Mouse (Mus musculus) lung, embryonic 15.5 days (tissue): ENCODE measurements at regions not wholly inside any gene's neighbourhood (a gene's known extent, or its start where the extent isn't known, plus 50 kb on each side); places are given as distances from the start of the nearest gene placed in this dataset.
A peak's percentile ranks its signal among the peaks of the same experiment; 100 is the strongest.

ENCODE experiments used
- ATAC-seq: fragments of 200-750 bp; cut with Nextera tagmentation; 2 replicates; pipeline ENCODE4 v1.8.0; 2017; ENCODE audit warnings: moderate number of reproducible peaks, borderline replicate concordance; ENCODE audit not compliant: low FRiP score, low TSS enrichment; ENCODE audit errors: extremely low read depth
- H3K27ac ChIP-seq: fragments of 300-500 bp; sonication (generic); 2 replicates; pipeline ENCODE4 v1.5.1; 2015; ENCODE audit warnings: moderate library complexity, mild to moderate bottlenecking, inconsistent platforms
- H3K27me3 ChIP-seq: fragments of 300-500 bp; sonication (generic); 2 replicates; pipeline ENCODE4 v1.6.1; 2015; ENCODE audit warnings: inconsistent platforms
- H3K36me3 ChIP-seq: fragments of 300-500 bp; sonication (generic); 2 replicates; pipeline ENCODE4 v1.6.1; 2015; ENCODE audit warnings: inconsistent platforms
- H3K4me1 ChIP-seq: fragments of 300-500 bp; sonication (generic); 2 replicates; pipeline ENCODE4 v1.6.1; 2015; ENCODE audit warnings: inconsistent platforms
- H3K4me2 ChIP-seq: fragments of 300-500 bp; sonication (generic); 2 replicates; pipeline ENCODE4 v1.6.1; 2015; ENCODE audit warnings: inconsistent platforms, mild to moderate bottlenecking, moderate library complexity
- H3K4me3 ChIP-seq: fragments of 300-500 bp; sonication (generic); 2 replicates; pipeline ENCODE4 v1.5.1; 2015; ENCODE audit warnings: mild to moderate bottlenecking, inconsistent platforms
- H3K9ac ChIP-seq: fragments of 300-500 bp; sonication (generic); 2 replicates; pipeline ENCODE4 v1.6.1; 2015; ENCODE audit warnings: inconsistent platforms
- H3K9me3 ChIP-seq: fragments of 300-500 bp; sonication (generic); 2 replicates; pipeline ENCODE4 v1.6.1; 2016; ENCODE audit warnings: inconsistent platforms
- WGBS: fragments of 180-500 bp; shearing (Covaris S2); methylation state at CpG from one replicate; pipeline ENCODE4 v1.1.7; 2015; 5-methylcytosine and 5-hydroxymethylcytosine counted together

DNA sequence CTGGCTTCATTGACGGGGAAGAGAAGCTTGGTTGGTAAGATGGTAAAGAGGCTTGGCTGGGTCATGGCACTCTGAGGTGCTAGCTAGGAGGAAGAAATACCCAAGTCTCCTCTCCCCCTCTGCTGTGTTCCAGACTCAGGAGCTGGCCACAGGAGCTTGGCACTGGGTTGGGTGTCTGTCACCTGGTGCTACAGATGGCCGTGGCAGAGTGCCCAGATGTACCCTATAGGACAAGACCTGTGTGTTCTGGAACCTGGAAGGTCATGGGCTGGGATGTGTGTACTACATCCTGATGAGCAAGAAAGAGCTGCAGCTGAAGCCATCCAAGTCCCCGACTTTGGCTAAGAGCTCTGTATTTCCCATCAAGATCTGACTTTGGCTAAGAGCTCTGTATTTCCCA lies 72.4 kb downstream of the Nupl2 start:
- WGBS: 68% methylated on average over 3 of the region's 3 CpGs

DNA sequence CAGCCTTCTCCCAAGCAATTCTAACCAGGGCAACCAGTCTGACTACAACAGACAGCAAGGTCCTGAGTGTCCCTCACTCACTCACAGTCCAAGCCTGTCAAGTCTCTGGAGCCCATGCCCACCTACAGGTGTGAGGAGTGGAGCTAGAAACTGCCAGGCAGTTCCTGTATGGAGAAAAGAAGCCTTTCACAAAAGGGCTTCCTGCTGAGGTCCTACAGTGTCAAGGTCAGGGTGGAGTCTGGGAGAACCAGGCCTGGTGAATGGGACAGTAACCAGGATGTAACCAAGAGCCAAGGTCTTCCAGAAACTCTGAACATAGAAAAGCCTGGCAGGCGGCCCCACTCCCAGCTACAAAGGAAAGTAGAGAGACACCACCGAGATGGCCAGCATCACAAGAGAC lies 74.2 kb downstream of the Nupl2 start:
- 63% methylated on average over 2 of the region's 2 CpGs for WGBS
- no peak overlapping the region for H3K4me3 ChIP-seq
- H3K4me1 ChIP-seq: no peaks in the 10 kb centered on the region
- no peaks in the 10 kb centered on the region for H3K27me3 ChIP-seq
- no peak overlapping the region for H3K4me2 ChIP-seq
- no peak overlapping the region for H3K27ac ChIP-seq
- ATAC-seq: no peak
- no peaks in the 10 kb centered on the region for H3K9me3 ChIP-seq
- no peaks in the 10 kb centered on the region for H3K36me3 ChIP-seq
- no peak overlapping the region for H3K9ac ChIP-seq

More for the DNA sequence above, 72.4 kb downstream of the Nupl2 start:
- H3K4me2 ChIP-seq: no peak overlapping the region
- no peaks in the 10 kb centered on the region for H3K9me3 ChIP-seq
- no peaks in the 10 kb centered on the region for H3K36me3 ChIP-seq
- H3K9ac ChIP-seq: no peak overlapping the region
- no peaks in the 10 kb centered on the region for H3K27me3 ChIP-seq
- H3K27ac ChIP-seq: no peak overlapping the region
- no peak for ATAC-seq
- H3K4me3 ChIP-seq: no peak overlapping the region
- no peaks in the 10 kb centered on the region for H3K4me1 ChIP-seq

DNA sequence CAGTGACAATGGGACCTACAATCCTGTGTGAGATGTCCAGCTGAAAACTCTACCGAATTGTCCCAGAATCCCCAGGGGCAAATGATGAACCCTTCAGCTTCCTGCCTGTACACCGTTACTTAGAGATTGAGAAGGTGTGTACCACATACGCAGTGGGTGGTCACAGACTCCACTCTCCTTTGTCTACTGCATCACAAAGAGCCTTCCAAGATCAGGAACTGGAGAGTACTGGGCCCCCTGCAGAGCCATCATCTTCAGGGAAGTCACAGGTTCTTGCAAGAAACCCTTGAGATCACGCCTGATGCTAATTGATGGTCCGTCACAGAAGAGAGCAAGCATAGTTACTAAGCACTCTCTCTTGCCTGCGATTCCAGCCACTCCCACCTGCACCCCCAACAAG lies 79.4 kb downstream of the Nupl2 start:
- Histone ChIP-seq H3K4me1 (no peaks in the 10 kb centered on the region), H3K4me3 (no peak overlapping the region), H3K9me3 (no peaks in the 10 kb centered on the region), H3K27ac (no peak overlapping the region), H3K4me2 (no peak overlapping the region), H3K9ac (no peak overlapping the region), H3K27me3 (no peaks in the 10 kb centered on the region), H3K36me3 (no peaks in the 10 kb centered on the region)
- no peak for ATAC-seq
- WGBS: 71% methylated on average over 6 of the region's 6 CpGs

DNA sequence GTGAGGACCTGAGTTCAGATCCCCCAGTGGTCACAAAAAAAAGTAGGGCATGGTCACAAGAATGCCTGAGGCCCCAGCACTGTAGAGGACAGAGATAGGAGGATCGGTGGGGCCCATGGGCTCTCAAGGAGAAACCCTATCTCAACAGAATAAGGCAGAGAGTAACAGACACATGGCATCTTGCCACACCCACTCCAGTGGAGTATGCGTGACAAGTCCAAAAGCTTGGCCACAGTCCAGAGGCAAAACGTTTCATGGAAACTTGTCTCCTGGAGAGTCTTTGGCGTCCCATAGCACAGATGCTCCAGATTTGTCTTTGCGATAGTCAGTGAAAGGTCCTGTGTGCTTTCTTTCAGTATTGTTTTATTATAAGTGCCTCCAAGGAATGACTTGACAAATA lies 90.7 kb downstream of the Nupl2 start:
- no peak overlapping the region for H3K9ac ChIP-seq
- H3K9me3 ChIP-seq: no peaks in the 10 kb centered on the region
- no peak overlapping the region for H3K27ac ChIP-seq
- H3K4me1 ChIP-seq: no peaks in the 10 kb centered on the region
- ATAC-seq: no peak
- no peak overlapping the region for H3K4me3 ChIP-seq
- no peaks in the 10 kb centered on the region for H3K36me3 ChIP-seq
- 54% methylated on average over 5 of the region's 5 CpGs for WGBS
- no peak overlapping the region for H3K4me2 ChIP-seq
- no peaks in the 10 kb centered on the region for H3K27me3 ChIP-seq

DNA sequence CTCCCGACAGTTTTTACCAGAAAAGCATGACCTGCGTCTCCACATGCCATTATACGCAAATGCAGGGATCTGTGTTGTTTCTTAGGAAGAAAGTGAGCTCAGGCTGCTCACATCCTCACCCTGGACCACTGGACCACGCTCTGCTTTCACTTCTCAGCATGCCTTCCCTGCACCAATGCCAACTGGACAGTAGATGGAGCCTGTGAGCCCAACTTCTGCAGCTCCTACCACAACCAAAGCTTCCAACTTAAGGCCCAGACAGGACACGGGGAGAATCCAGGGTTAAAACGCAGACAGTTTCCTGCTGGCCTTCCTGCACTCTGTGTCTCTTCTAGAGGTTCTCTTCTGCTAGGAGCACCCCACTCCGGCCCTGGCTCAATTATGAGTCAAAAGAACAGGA lies 90.3 kb downstream of the Kcnh2 start:
- Histone ChIP-seq H3K27ac (no peak overlapping the region), H3K4me2 (no peak overlapping the region), H3K9me3 (no peaks in the 10 kb centered on the region), H3K4me3 (no peak overlapping the region), H3K9ac (no peak overlapping the region), H3K36me3 (no peaks in the 10 kb centered on the region), H3K27me3 (no peaks in the 10 kb centered on the region), H3K4me1 (peaks cover 9% of the 10 kb centered on the region; the same call in 1 of the 2 replicates)
- no peak for ATAC-seq
- WGBS: 7% methylated on average over 7 of the region's 7 CpGs

DNA sequence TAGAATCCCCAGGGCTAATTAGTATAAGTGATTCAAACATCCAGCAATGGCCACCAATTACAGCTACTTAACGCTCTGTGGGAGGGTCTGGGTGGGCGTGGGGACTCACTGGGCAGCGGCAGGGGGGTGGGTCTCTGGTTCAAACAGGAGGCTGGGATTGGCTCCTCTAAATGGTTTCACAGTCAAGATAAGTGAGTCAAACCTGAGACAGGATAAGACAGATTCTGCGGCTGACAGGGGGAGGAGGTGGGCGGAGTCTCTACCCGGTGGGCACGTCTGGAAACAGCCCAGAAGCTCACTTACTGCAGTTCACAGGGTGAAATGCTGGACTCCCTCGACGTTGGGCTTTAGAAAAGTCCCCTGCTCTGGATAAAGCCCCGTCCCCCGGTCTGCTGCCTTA lies 89.3 kb downstream of the Kcnh2 start:
- no peaks in the 10 kb centered on the region for H3K36me3 ChIP-seq
- peak overlapping the region; percentile 20 for H3K4me2 ChIP-seq
- peaks cover 13% of the 10 kb centered on the region; the same call in 1 of the 2 replicates for H3K4me1 ChIP-seq
- no peak overlapping the region for H3K9ac ChIP-seq
- ATAC-seq: no peak
- WGBS: 5% methylated on average over 11 of the region's 11 CpGs
- H3K9me3 ChIP-seq: no peaks in the 10 kb centered on the region
- no peaks in the 10 kb centered on the region for H3K27me3 ChIP-seq
- no peak overlapping the region for H3K27ac ChIP-seq
- no peak overlapping the region for H3K4me3 ChIP-seq

DNA sequence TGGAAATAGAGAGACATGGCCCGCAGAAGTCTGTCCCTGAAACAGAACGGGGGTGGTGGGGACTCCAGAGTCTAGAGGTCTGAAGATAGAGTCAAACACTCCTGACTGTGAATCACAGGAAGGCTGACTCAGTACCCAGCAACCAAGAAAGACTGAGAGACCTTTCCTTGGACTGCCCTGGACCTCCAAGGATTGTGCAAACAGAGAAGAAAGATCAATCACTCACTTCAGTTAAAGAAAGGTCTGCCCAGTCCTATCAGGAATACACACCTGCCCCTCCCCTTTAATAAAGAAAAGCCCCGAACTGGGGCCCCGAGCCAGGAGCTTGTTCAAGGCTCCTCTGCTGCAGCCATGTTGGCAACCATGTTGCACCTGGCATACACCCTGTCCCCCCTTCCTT lies 87.3 kb downstream of the Kcnh2 start:
- no peak for ATAC-seq

DNA sequence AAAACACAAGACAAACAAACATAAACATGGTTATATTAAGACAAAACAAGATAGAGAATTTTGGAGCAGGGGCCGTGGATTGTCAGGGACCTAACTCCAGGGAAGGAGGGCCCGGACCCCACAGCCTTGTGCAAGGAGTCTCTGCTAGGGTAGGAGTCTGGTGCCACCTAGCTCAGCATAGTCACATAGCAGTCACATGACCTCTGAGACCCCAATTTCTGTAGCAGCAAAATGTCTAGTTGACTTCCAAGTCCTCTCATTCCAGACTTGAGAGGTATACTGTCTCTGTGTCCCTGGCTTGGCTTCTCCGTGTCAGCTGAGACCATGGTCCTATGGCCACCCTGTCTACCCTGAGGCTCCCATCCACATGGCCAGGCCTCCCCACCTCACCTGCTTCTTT lies 86.0 kb downstream of the Kcnh2 start:
- H3K4me3 ChIP-seq: no peak overlapping the region
- H3K4me2 ChIP-seq: no peak overlapping the region
- no peak overlapping the region for H3K27ac ChIP-seq
- no peaks in the 10 kb centered on the region for H3K9me3 ChIP-seq
- peaks cover 13% of the 10 kb centered on the region; the same call in 1 of the 2 replicates for H3K4me1 ChIP-seq
- H3K9ac ChIP-seq: no peak overlapping the region
- no peak for ATAC-seq
- H3K36me3 ChIP-seq: no peaks in the 10 kb centered on the region
- 89% methylated on average over 3 of the region's 3 CpGs for WGBS
- H3K27me3 ChIP-seq: no peaks in the 10 kb centered on the region

More for the DNA sequence above, 87.3 kb downstream of the Kcnh2 start:
- H3K9ac ChIP-seq: no peak overlapping the region
- H3K9me3 ChIP-seq: no peaks in the 10 kb centered on the region
- no peak overlapping the region for H3K4me3 ChIP-seq
- no peaks in the 10 kb centered on the region for H3K27me3 ChIP-seq
- no peak overlapping the region for H3K4me2 ChIP-seq
- WGBS: 43% methylated on average over 4 of the region's 4 CpGs
- no peaks in the 10 kb centered on the region for H3K36me3 ChIP-seq
- no peak overlapping the region for H3K27ac ChIP-seq
- H3K4me1 ChIP-seq: peaks cover 13% of the 10 kb centered on the region; the same call in 1 of the 2 replicates

DNA sequence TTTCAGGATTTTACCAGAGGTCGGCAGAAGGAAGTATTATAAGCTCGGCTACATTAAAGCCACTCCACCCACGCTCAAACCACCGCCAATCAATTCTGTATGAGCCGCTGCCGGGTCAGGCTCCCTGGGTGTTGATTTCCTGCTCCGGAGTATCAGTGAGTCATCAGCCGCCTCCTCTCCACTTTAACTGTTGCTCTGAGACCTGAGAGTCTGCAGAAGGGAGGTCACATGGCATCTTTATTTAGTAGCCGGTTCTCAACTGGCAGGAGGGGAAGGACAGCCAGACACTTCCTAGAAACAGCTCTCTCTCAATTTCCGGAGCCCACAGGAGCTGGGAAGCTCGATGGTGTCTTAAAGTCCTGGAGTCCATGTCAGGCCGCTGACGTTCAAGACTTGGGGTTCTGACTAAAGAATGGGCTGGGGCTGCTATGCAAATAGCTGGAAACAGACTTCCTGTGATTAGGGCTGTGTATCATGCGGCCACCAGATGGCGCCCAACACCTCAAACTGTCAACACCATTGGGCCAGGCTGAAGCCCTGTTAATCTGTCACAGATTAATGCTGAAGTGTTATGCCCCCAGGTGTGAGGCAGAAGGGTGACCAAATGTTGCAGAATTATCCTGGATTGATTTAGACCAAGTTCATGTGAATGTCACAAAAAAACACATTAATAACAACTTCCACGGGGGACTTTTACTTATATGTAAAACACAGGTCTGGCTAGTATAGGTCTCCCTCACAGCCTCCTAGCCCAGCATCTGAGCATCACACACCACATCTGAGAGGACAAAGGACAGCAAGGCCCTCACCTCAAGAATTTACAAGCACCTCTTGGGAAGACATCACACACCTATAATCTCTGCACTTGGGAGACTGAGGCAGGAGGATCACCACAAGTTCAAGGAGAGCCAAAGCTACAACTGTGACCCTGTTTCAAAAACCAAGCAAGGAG lies 84.8 kb downstream of the Kcnh2 start:
- Histone ChIP-seq H3K27me3 (no peaks in the 10 kb centered on the region), H3K9ac (no peak overlapping the region), H3K4me3 (peak overlapping the region; percentile 20; the same call in 1 of the 2 replicates), H3K9me3 (no peaks in the 10 kb centered on the region), H3K36me3 (no peaks in the 10 kb centered on the region), H3K4me2 (peak overlapping the region; percentile 51), H3K27ac (no peak overlapping the region), H3K4me1 (peaks cover 13% of the 10 kb centered on the region; the same call in 1 of the 2 replicates)
- 6% methylated on average over 16 of the region's 16 CpGs for WGBS
- peak; percentile 78 for ATAC-seq
